Mouse (Mus musculus) cortical plate, adult 2 months (tissue): ENCODE measurements around the gene Adamtsl1.

ENCODE experiments used
- CTCF ChIP-seq: fragments of 200-500 bp; IDR thresholded peaks from 2 replicates; pipeline ENCODE4 v1.5.1; 2011; ENCODE audit warnings: mild to moderate bottlenecking, control low read depth, low read length; ENCODE audit not compliant: insufficient read depth; ENCODE audit errors: extremely low read depth
- POLR2A ChIP-seq: fragments of 200-500 bp; IDR thresholded peaks from 2 replicates; pipeline ENCODE4 v1.6.1; 2011; ENCODE audit warnings: mild to moderate bottlenecking, low read length, control low read depth; ENCODE audit not compliant: insufficient read depth; ENCODE audit errors: extremely low read depth

DNA sequence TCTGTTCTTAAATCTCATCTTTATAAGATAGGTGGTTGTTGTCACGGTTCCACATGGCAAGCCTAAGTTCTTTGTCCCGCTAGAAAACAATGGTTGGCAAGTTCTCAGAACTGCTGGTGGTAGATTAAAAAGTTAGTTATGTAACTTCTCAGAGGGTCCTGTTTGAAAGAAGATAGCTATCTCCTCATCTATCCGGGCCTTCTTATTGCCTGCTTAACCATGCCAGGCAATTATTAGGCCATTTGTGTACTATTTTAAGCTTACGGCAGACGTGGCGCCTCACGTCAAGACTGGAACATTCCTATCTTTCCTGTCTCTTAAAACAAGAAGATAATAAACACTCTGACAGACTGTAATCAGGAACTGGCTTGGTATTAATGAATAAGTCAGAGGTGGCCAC is 115.4 kb downstream of the Adamtsl1 start:
- TF ChIP-seq CTCF: no peak
- TF ChIP-seq POLR2A: no peak
